Mouse (Mus musculus) gastrocnemius, adult 2 months (tissue): ENCODE data around the gene Hecw2. TPM values are rescaled to one million over a fixed set of nuclear protein-coding genes. Genes with fewer than 3 reads are reported as not detected.

Experiments used
- DNase-seq: peaks from one replicate; pipeline ENCODE4 v3.0.0; 2022
- H3K27ac ChIP-seq: fragments of 200-600 bp; 2 replicates; pipeline ENCODE4 v1.8.1; 2022; ENCODE audit warnings: mild to moderate bottlenecking
- H3K4me3 ChIP-seq: fragments of 200-600 bp; 2 replicates; pipeline ENCODE4 v1.8.1; 2022; ENCODE audit warnings: mild to moderate bottlenecking, moderate library complexity
- CTCF ChIP-seq: fragments of 200-600 bp; IDR thresholded peaks from 2 replicates; pipeline ENCODE4 v1.8.1; 2022; ENCODE audit warnings: antibody characterized with exemption, mild to moderate bottlenecking, moderate library complexity
- intact Hi-C: fragments of 180-260 bp; cut with DNase I; formaldehyde crosslinking; loops from one replicate; pipeline ENCODE4 v1.15.1; 2025
- total RNA-seq, 2 experiments: library from RNA; stranded (reverse); gene quantifications; 2 replicates each; pipeline ENCODE4 v1.2.3; 2021

Hecw2 gene
- total RNA-seq, 2 experiments from 2014 or later, result 5.1 to 7.9 TPM

- no peak for TF ChIP-seq CTCF
- Histone ChIP-seq H3K4me3 (no peak overlapping the region), H3K27ac (no peak overlapping the region)
- no peak for DNase-seq
- intact Hi-C loops, result no loop called here
Measured at GRCm38 (mm10) chr1:54005860-54006386, 189.0 kb downstream of the Hecw2 start.

GRCm38 (mm10) chr1:54003288-54003687 is 191.7 kb downstream of the Hecw2 start:
- H3K27ac ChIP-seq, result no peak overlapping the region
- DNase-seq, result no peak
- intact Hi-C loops, result no loop called here

GRCm38 (mm10) chr1:54002077-54002476 is 192.9 kb downstream of the Hecw2 start:
- intact Hi-C loops, result no loop called here
- H3K27ac ChIP-seq, result no peak overlapping the region
- no peak for DNase-seq
- no peak for TF ChIP-seq CTCF
- H3K4me3 ChIP-seq, result no peak overlapping the region

More at GRCm38 (mm10) chr1:54003288-54003687, 191.7 kb downstream of the Hecw2 start:
- TF ChIP-seq CTCF, result no peak
- no peak overlapping the region for H3K4me3 ChIP-seq

- Histone ChIP-seq H3K4me3 (no peak overlapping the region), H3K27ac (no peak overlapping the region)
- intact Hi-C loops, result no loop called here
- TF ChIP-seq CTCF, result no peak
- no peak for DNase-seq
Measured at GRCm38 (mm10) chr1:53997239-53997638, 197.7 kb downstream of the Hecw2 start.

GRCm38 (mm10) chr1:53986185-53986892 is 208.6 kb downstream of the Hecw2 start:
- intact Hi-C loops, result no loop called here
- DNase-seq, result no peak
- Histone ChIP-seq H3K27ac (peak overlapping the region; percentile 81), H3K4me3 (peak overlapping the region; percentile 11; the same call in 1 of the 2 replicates)
- TF ChIP-seq CTCF, result no peak

- intact Hi-C loops, result no loop called here
- Histone ChIP-seq H3K27ac (peak overlapping the region; percentile 85), H3K4me3 (peak overlapping the region; percentile 69)
- peak; percentile 52 for DNase-seq
- TF ChIP-seq CTCF, result no peak
Measured at GRCm38 (mm10) chr1:53978514-53978831, 216.5 kb downstream of the Hecw2 start.

GRCm38 (mm10) chr1:53977806-53978513 is 217.0 kb downstream of the Hecw2 start:
- Histone ChIP-seq H3K4me3 (peak overlapping the region; percentile 69), H3K27ac (peak overlapping the region; percentile 85)
- intact Hi-C loops, result no loop called here
- TF ChIP-seq CTCF, result no peak
- DNase-seq, result no peak

- no peak for DNase-seq
- intact Hi-C loops, result no loop called here
- H3K4me3 ChIP-seq, result peak overlapping the region; percentile 69
Measured at GRCm38 (mm10) chr1:53976721-53977120, 218.2 kb downstream of the Hecw2 start.

GRCm38 (mm10) chr1:53976100-53976499 is 218.9 kb downstream of the Hecw2 start:
- TF ChIP-seq CTCF, result no peak
- intact Hi-C loops, result no loop called here
- no peak for DNase-seq
- Histone ChIP-seq H3K4me3 (peak overlapping the region; percentile 48), H3K27ac (peak overlapping the region; percentile 54; the same call in 1 of the 2 replicates)

More at GRCm38 (mm10) chr1:53976721-53977120, 218.2 kb downstream of the Hecw2 start:
- TF ChIP-seq CTCF, result no peak
- peak overlapping the region; percentile 85 for H3K27ac ChIP-seq

GRCm38 (mm10) chr1:53974941-53975340 is 220.0 kb downstream of the Hecw2 start:
- DNase-seq, result no peak
- peak overlapping the region; percentile 70 for H3K27ac ChIP-seq
- no peak for TF ChIP-seq CTCF

GRCm38 (mm10) chr1:53970326-53970977 is 224.5 kb downstream of the Hecw2 start:
- no peak for TF ChIP-seq CTCF
- no peak for DNase-seq
- H3K27ac ChIP-seq, result no peak overlapping the region
- no peak overlapping the region for H3K4me3 ChIP-seq
- intact Hi-C loops, result no loop called here

More at GRCm38 (mm10) chr1:53974941-53975340, 220.0 kb downstream of the Hecw2 start:
- intact Hi-C loops, result no loop called here
- H3K4me3 ChIP-seq, result peak overlapping the region; percentile 48

GRCm38 (mm10) chr1:53952395-53952794 is 242.6 kb downstream of the Hecw2 start:
- Histone ChIP-seq H3K4me3 (no peak overlapping the region), H3K27ac (no peak overlapping the region)
- intact Hi-C loops, result no loop called here
- no peak for TF ChIP-seq CTCF
- no peak for DNase-seq

- no peak for DNase-seq
- no peak overlapping the region for H3K27ac ChIP-seq
- intact Hi-C loops, result no loop called here
- TF ChIP-seq CTCF, result no peak
- H3K4me3 ChIP-seq, result no peak overlapping the region
Measured at GRCm38 (mm10) chr1:53945815-53946214, 249.2 kb downstream of the Hecw2 start.
